Mouse (Mus musculus): ENCODE results near the gene Zfp410.
A peak's percentile ranks its signal among the peaks of the same experiment; 100 is the strongest.

Gene Zfp410

DNA sequence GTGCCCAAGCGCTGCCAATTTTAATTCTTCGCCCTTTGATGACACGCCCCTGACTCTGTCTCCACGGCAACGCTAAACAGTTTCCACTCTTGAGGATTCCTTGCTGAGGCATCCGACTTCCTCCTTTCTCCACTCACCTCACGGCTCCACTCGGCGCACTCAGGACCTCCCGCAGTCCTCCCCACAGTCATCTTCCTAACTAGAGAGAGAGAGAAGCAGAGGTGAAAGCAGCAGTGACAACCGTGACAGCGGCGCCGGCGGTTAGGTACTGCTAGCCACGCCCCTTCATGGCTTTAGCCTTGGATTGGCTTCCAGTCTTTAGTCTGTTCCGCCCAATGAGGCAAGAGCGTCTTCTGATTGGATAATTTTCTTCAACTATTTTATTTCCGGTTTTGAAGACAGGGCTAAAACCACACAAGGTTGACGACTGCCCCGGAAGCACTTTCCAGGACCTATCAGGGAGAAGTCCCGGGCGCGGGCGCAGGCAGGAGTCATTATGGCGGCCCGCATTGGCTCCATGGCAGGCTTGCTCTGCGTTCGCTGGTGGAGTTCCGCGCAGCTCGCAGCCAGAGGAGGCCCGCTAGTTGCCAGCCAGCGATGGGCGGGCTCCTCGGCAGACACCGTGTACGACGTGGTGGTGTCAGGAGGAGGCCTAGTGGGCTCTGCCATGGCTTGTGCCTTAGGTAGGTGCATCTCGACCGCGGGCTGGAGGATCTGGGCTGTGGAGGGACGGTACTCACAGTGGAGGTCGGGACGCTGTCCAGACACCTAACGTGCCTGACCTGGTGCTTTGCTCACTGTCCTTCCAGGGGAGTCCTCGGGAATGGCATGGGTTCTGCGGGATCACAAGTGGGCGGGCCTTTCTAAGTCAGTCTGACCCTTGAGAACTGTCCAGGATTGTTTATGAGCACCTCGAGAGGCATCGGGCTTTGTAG, 45.2 kb downstream of the Zfp410 start, which contains the start of the genes Coq6 and Fam161b:
Coq6 (plus strand) TSS at position 103 of the 935 bp plus-strand sequence.
Fam161b (minus strand) TSS at position 279 of the 935 bp plus-strand sequence.
- DNase-seq (ENCODE audit: low read depth, low spot score), result peak; percentile 99

GRCm38 (mm10) chr12:84362872-84363271, 46.2 kb downstream of the Zfp410 start:
- DNase-seq (ENCODE audit: low read depth, low spot score), result no peak

DNA sequence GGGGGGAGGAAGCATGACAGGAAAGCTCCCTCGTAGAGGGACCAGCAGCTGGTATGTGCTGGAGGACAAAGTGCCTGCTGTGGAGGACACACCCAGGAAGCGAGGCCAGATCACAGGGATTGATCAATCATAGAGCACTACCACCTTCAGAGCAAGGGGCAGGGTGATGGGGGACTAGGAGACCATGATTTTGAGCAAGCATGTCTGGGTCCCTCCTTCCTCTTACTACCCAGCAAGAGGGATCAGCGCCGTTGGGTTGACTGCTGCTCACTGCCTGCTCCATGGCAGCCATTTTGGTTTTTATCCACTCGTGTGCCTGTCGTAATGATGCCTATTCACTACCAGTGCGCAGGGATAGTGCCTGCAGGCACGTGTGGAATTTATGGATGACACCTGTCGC, 47.6 kb downstream of the Zfp410 start:
- no peak for DNase-seq (ENCODE audit: low read depth, low spot score)

GRCm38 (mm10) chr12:84365137-84365536, 48.5 kb downstream of the Zfp410 start:
- no peak for DNase-seq (ENCODE audit: low read depth, low spot score)

DNA sequence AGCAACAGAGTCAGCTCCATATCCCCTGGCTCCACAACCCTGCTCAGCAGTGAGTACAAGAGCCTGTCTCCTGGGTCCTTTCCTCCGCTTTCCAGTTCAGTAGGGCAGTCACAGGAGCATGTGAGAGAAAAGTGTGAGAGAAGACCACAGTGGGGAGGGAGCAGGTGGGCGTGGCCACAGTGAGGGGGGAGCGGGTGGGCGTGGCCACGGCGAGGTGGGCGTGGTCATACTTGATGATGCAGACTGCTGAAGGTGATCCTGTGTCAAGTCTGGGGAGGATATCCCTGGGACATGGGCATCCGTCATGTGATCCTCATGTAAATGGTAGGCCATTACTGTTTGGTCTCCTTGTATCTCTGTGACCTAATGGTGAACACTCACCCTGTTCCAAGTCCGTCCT, 50.3 kb downstream of the Zfp410 start:
- DNase-seq (ENCODE audit: low read depth, low spot score), result peak; percentile 14

DNA sequence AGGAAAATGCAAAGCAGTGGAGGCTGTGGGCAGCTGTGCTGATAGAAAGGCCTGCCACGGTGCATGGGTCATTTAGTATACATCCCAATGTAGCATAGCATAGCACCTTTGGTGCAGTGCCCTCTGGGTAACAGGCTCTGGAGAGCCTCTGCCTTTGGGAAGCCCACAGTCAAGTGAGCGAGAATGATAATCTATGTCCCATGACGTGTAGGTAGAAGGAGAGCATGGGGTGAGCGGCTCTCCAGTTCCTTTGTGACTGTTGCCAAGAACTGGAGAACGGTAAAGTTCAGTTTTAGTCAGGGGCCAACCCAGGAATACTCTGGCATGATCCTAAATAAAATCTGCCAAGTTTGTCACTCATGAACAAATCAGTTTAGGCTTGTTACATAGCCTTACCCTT, 55.0 kb downstream of the Zfp410 start:
- DNase-seq (ENCODE audit: low read depth, low spot score), result no peak

- DNase-seq (ENCODE audit: low read depth, low spot score), result no peak
Observed at GRCm38 (mm10) chr12:84373831-84374481, 57.3 kb downstream of the Zfp410 start.

- DNase-seq (ENCODE audit: low read depth, low spot score), result no peak
Observed at GRCm38 (mm10) chr12:84382369-84382768, 65.7 kb downstream of the Zfp410 start.

DNA sequence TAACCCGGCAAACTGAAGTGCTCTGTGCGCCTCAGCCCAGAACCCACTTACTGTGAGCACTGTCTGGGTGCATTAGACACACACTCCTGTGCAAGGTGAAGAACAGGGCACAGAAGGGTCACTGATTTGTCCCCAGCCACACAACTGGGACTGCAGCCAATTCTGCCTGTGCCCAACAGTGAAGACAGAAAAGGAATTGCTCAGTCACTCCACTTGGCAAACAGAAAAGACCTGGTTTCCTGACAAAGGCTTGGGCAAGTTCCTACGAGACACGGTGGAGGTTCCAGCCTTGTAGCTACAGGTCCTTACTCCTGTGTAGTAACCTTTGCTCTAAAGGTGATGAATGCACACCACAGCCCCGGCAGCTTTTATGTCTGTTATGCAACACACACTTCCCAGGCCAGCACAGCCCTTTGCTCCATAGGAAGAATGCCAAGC, 68.0 kb downstream of the Zfp410 start:
- DNase-seq (ENCODE audit: low read depth, low spot score), result no peak

DNA sequence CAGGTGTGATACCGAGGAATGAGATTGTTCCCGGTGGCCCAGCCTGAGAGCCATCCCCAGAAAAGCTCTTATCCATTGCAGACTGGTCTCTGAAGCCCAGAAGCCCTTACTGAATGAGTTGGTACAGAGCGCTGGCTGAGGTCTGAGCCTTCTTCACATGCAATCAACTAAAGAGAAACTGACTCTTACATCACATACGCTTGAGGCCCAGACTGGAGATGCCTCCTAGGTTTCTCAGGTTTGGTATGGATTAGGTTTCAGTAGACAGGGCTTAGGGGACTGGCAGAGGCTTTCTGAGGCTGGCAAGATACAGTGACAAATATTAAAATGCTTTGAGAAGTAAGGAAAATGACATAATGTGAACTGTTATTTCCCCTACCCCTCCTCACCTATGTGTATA, 68.8 kb downstream of the Zfp410 start:
- no peak for DNase-seq (ENCODE audit: low read depth, low spot score)

GRCm38 (mm10) chr12:84388097-84388496, 71.4 kb downstream of the Zfp410 start:
- DNase-seq (ENCODE audit: low read depth, low spot score), result no peak

DNA sequence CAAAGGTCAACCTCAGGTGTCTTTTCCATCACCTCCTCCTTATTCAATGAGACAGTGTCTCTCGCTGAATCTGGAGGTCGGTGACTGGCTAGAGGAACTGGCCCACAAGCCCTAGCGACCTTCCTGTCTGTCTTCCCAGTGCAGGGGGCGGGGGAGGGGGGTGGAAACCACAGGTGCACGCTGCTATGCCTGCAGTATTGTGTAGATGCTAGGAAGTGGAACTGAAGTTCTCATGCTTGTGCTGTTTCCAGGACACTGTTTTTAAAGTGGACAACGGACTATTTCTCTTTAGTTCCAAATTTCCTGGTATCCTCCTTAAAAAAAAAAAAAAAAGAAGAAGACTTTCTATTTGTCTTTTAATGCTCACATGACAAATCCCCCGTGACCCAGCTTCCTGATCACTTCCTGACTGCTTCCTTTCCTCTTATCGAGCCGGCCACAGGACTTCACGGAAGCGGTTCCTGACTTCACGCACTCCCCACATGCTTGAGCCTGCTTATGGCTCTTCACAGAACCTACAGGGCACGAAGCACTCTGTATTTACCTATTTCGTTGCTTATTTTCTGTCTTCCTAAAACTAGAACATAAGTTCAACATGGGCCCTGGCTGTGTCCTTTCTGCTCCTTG, 72.2 kb downstream of the Zfp410 start:
- DNase-seq (ENCODE audit: low read depth, low spot score), result peak; percentile 25

DNA sequence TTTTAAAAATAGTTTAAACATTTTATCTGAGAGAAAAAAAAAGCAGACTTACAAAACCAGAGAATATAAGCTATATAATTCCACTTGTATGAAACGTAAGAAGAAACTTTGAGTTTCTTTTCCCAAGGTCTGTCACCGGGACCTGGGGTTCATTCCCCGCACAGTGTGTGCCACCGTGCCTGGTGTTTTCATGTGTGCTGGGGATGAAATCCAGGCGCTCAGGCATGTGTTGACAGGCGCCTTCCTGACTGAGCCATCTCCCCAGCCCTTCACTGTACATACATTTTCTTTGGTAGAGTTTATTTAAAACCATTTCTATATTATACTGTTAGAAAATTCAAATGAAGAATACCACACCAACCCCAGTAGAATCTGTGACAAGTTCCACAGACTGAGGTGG, 73.7 kb downstream of the Zfp410 start:
- no peak for DNase-seq (ENCODE audit: low read depth, low spot score)

- DNase-seq (ENCODE audit: low read depth, low spot score), result no peak
Observed at GRCm38 (mm10) chr12:84392681-84393080, 76.0 kb downstream of the Zfp410 start.
